ENCODE assay signal across 10 mouse cellular contexts in the genomic region with DNA sequence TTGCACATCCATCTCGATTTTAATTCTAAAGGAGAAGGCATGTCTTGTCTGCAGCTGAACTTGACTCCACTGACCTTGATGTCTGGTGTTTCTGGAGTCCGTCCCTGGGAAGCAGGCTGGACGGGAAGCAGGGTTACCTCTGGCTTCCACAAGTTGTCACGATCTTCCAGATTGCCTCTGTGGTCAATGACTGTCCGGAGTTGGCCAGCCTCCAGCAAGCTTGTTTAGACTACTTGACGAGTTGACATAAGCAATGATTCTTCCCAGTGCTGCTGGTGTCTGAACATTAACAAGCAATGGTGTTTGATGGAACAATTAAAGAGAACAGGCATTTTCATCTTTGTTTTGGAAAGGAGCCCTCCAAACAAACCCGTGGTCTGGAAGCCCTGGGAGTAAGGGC.
DNase-seq lines count a peak whose midpoint lies in the region; ATAC-seq lines count a peak whose summit lies in the region.
"Had no signal": no experiment of that assay in that cellular context is flagged by ENCODE, and none has a peak within 500 bp of the region (broad histone marks: within the 10 kb centered on the region; RNA-seq: fewer than 3 reads in every experiment).

No protein-coding gene starts in this region.

- no peak for ATAC-seq in heart, embryonic 12.5 days (ENCODE audit: insufficient number of reproducible peaks, low FRiP score)
- peak; percentile 54 for ATAC-seq in kidney, embryonic 15.5 days (replicated peaks; ENCODE audit: low FRiP score)

- H3K27ac ChIP-seq in heart, embryonic 12.5 days (ENCODE audit: poor library complexity, severe bottlenecking): no peak overlapping the region
- H3K27ac ChIP-seq in kidney, embryonic 15.5 days: 0 out of 2 replicates have a peak overlapping the region, but pooled peaks have one; percentile 41
- H3K27ac ChIP-seq: midbrain, embryonic 12.5 days had no signal

- intact Hi-C loops in left cerebral cortex, postnatal 25 days (cut with DNase I): no loop called here

- no peaks in the 10 kb centered on the region for H3K36me3 ChIP-seq in heart, embryonic 12.5 days
- H3K36me3 ChIP-seq in kidney, embryonic 15.5 days: no peaks in the 10 kb centered on the region
- H3K36me3 ChIP-seq: midbrain, embryonic 12.5 days had no signal

- H3K4me1 ChIP-seq in heart, embryonic 12.5 days (replicated peaks): peaks cover 16% of the 10 kb centered on the region
- peaks cover 18% of the 10 kb centered on the region for H3K4me1 ChIP-seq in kidney, embryonic 15.5 days

- no peak overlapping the region for H3K4me3 ChIP-seq in heart, embryonic 12.5 days
- H3K4me3 ChIP-seq in kidney, embryonic 15.5 days (replicated peaks): no peak overlapping the region
- H3K4me3 ChIP-seq: midbrain, embryonic 12.5 days had no signal

- no peak for DNase-seq in heart, adult 18-20 months
- peak; percentile 64 for DNase-seq in 3134 (ENCODE audit: extremely low read depth, insufficient read length, low spot score)
- DNase-seq in adrenal gland, postnatal 14 days: peak; percentile 64
- DNase-seq in left cerebral cortex, postnatal 25 days (ENCODE audit: low spot score in 2 of 2): no peak
- no peak for DNase-seq in natural killer cell, adult 2 months (ENCODE audit: low spot score in 2 of 2)
- no peak for DNase-seq in thymus, postnatal 36 days
- DNase-seq: thymus, adult 18-20 months had no signal

- H3K27me3 ChIP-seq in heart, embryonic 12.5 days (replicated peaks): no peaks in the 10 kb centered on the region
- no peaks in the 10 kb centered on the region for H3K27me3 ChIP-seq in kidney, embryonic 15.5 days
- H3K27me3 ChIP-seq: midbrain, embryonic 12.5 days had no signal

- H3K9ac ChIP-seq in heart, embryonic 12.5 days: no peak overlapping the region
- no peak overlapping the region for H3K9ac ChIP-seq in kidney, embryonic 15.5 days
- H3K9ac ChIP-seq: midbrain, embryonic 12.5 days had no signal

- 9% methylated on average over 7 of the region's 7 CpGs for WGBS in heart, embryonic 12.5 days
- WGBS in kidney, embryonic 15.5 days: 16% methylated on average over 7 of the region's 7 CpGs

- H3K9me3 ChIP-seq in heart, embryonic 12.5 days (replicated peaks): no peaks in the 10 kb centered on the region
- H3K9me3 ChIP-seq in kidney, embryonic 15.5 days (replicated peaks): no peaks in the 10 kb centered on the region
- H3K9me3 ChIP-seq: midbrain, embryonic 12.5 days had no signal

- H3K4me2 ChIP-seq in heart, embryonic 12.5 days: peak overlapping the region; percentile 48
- peak overlapping the region; percentile 37 for H3K4me2 ChIP-seq in kidney, embryonic 15.5 days
- H3K4me2 ChIP-seq: midbrain, embryonic 12.5 days had no signal

Comparison
In these comparisons a context has a peak if more than half of its experiments do, and no peak if none do; other contexts are left out.
1. DNase-seq: peak in 3134 (single experiment) and adrenal gland, postnatal 14 days (single experiment); none in heart, adult 18-20 months (0 of 2), left cerebral cortex, postnatal 25 days (0 of 2), natural killer cell, adult 2 months (0 of 2) and thymus, postnatal 36 days (0 of 2).